Mouse (Mus musculus) spleen, adult 2 months (tissue): Measurements from ENCODE around the gene Tacr2.

Source experiments
- CTCF ChIP-seq: fragments of 200-500 bp; IDR thresholded peaks from 2 replicates; pipeline ENCODE4 v1.5.1; 2011; ENCODE audit warnings: mild to moderate bottlenecking, inconsistent platforms; ENCODE audit not compliant: insufficient read depth, insufficient read length, insufficient replicate concordance; ENCODE audit errors: extremely low read depth
- POLR2A ChIP-seq: fragments of 200-500 bp; IDR thresholded peaks from 2 replicates; pipeline ENCODE4 v1.6.1; 2011; ENCODE audit warnings: low read depth, low read length, inconsistent platforms

GRCm38 (mm10) chr10:62277499-62278293 is 25.5 kb downstream of the Tacr2 start:
- no peak for TF ChIP-seq CTCF
- TF ChIP-seq POLR2A = no peak
